Mouse (Mus musculus): Measurements from ENCODE around the gene Dnm3. TPM values are rescaled to one million over a fixed set of nuclear protein-coding genes. Genes with fewer than 3 reads are reported as not detected.

Gene Dnm3
- total and polyA plus RNA-seq, 3 experiments = 1.5 to 7.8 (median 5.9) TPM

DNA sequence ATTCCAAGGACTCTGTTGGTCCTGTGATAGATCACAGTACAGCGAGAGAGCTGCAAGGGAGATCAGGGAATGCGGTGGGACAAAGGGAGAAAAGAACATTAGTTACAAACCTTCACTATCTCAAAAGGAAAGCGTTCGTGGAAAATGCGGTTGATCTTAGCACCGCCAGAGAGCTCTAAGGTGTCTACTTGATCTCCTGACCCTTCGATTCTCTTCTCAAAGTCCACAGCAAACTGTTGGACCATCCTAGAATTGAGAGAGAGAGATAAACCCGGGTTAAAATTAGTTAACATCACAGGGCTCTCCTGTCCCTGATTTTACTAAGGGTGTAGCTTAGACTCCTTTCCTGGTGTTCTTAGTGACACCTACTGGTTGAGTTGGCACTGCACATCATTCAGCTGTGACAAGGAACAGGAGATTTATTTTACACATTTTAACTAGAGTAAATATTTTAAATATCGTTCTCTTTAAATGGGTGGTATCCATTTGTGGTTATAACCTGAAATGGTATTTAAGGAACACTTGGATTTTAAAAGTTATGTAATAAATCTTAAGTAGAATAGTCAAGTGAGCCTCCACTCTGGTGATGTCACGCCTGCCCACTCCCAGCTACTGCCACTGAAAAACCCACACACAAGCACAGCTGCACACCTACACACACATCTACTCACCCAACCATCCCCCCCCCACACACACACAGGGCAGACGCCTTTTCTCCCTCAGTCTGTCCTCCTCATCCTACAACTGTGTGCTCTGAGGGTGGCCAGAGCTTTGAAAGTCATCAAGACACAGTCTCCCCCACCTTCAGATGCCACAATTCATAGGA is 164.2 kb downstream of the Dnm3 start:
- peak overlapping the region; percentile 48; the same call in 1 of the 2 replicates for H3K9ac ChIP-seq (ENCODE audit: low read depth, low read length)
- 32% methylated on average over 11 of the region's 11 CpGs for WGBS
- intact Hi-C loops (cut with DNase I) = loop anchor here (1.0 to 5.0 kb wide), 2 partner anchors 313 to 336 kb away; partner anchors contain the start of gene 4930558K02Rik
- no peaks in the 10 kb centered on the region for H3K36me3 ChIP-seq (ENCODE audit: control insufficient read depth, insufficient read depth, low read length)
- no peaks in the 10 kb centered on the region for H3K27me3 ChIP-seq (ENCODE audit: control insufficient read depth, insufficient read depth, low read length)
- H3K4me3 ChIP-seq = no peak overlapping the region
- H3K4me1 ChIP-seq (ENCODE audit: control insufficient read depth, insufficient read depth, low read length) = no peaks in the 10 kb centered on the region; the same call in 1 of the 2 replicates
- DNase-seq = peak in 1 of 2 experiments; percentile 13
- H3K79me2 ChIP-seq (replicated peaks; ENCODE audit: control insufficient read depth, insufficient read depth, low read length) = no peaks in the 10 kb centered on the region
- TF ChIP-seq CTCF (IDR thresholded peaks at IDR 0.05) (peak; percentile 90), POLR2A (IDR thresholded peaks at IDR 0.05; ENCODE audit: insufficient read depth, low read depth, low read length) (no peak)
- H3K27ac ChIP-seq = peak overlapping the region; percentile 43

DNA sequence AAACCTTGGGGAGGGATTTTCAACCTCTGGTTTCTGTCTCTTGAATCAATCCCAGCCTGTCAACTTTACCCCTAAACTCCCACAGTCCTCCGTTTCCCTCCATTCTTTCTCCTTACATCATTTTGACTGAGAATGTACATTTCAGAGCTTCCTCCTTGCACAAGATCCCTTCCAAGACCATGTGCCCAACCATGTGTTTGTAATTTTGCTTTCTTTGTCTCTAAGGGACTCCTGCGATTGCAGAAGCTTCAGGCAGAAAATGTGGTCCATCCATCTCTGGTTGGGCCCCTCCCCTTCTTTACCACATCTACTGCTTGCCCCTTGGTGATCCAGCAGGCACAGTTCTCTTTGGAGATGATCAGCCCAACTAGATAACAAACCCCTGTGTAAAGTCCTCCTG is 165.2 kb downstream of the Dnm3 start:
- Histone ChIP-seq H3K27me3 (ENCODE audit: control insufficient read depth, insufficient read depth, low read length) (no peaks in the 10 kb centered on the region), H3K4me1 (ENCODE audit: control insufficient read depth, insufficient read depth, low read length) (no peaks in the 10 kb centered on the region; the same call in 1 of the 2 replicates), H3K4me3 (no peak overlapping the region), H3K36me3 (ENCODE audit: control insufficient read depth, insufficient read depth, low read length) (no peaks in the 10 kb centered on the region), H3K27ac (no peak overlapping the region), H3K9ac (ENCODE audit: low read depth, low read length) (no peak overlapping the region), H3K79me2 (replicated peaks; ENCODE audit: control insufficient read depth, insufficient read depth, low read length) (no peaks in the 10 kb centered on the region)
- intact Hi-C loops (cut with DNase I) = loop anchor here (1.0 to 5.0 kb wide), 2 partner anchors 312 to 335 kb away; partner anchors contain the start of gene 4930558K02Rik
- DNase-seq = no peak
- WGBS = 75% methylated on average over 2 of the region's 2 CpGs
- TF ChIP-seq POLR2A (IDR thresholded peaks at IDR 0.05; ENCODE audit: insufficient read depth, low read depth, low read length) (no peak), CTCF (IDR thresholded peaks at IDR 0.05) (no peak), EP300 (IDR thresholded peaks at IDR 0.05; ENCODE audit: insufficient read depth, low read depth, low read length) (no peak)

DNA sequence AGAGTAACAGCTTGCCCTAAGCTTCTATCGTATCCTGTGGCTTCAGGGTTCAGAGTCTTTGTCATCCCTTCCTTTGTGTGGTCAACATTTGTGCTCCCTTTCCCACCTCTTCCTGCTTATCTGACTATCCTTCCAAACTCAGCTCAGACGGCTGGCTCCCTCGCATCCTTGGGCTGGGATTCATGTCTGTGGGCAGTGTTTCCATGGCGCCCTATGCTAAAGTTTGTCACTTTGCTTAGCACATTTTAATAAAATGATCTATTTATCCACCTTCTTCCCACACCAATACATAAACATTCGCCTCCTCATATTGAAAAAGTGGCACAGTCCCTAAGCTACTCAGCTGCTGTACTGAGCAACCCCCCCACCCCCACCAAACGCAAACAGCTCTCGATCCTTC is 165.7 kb downstream of the Dnm3 start:
- H3K79me2 ChIP-seq (replicated peaks; ENCODE audit: control insufficient read depth, insufficient read depth, low read length) = no peaks in the 10 kb centered on the region
- TF ChIP-seq EP300 (IDR thresholded peaks at IDR 0.05; ENCODE audit: insufficient read depth, low read depth, low read length) (no peak), CTCF (IDR thresholded peaks at IDR 0.05) (no peak), POLR2A (IDR thresholded peaks at IDR 0.05; ENCODE audit: insufficient read depth, low read depth, low read length) (no peak)
- H3K4me1 ChIP-seq (ENCODE audit: control insufficient read depth, insufficient read depth, low read length) = no peaks in the 10 kb centered on the region; the same call in 1 of the 2 replicates
- intact Hi-C loops (cut with DNase I) = loop anchor here (5.0 kb wide), 1 partner anchor 335 kb away; the partner anchor contains the start of gene 4930558K02Rik
- H3K27ac ChIP-seq = no peak overlapping the region
- no peaks in the 10 kb centered on the region for H3K27me3 ChIP-seq (ENCODE audit: control insufficient read depth, insufficient read depth, low read length)
- DNase-seq = no peak
- no peaks in the 10 kb centered on the region for H3K36me3 ChIP-seq (ENCODE audit: control insufficient read depth, insufficient read depth, low read length)
- no peak overlapping the region for H3K9ac ChIP-seq (ENCODE audit: low read depth, low read length)
- H3K4me3 ChIP-seq = no peak overlapping the region
- WGBS = 77% methylated on average over 7 of the region's 7 CpGs

DNA sequence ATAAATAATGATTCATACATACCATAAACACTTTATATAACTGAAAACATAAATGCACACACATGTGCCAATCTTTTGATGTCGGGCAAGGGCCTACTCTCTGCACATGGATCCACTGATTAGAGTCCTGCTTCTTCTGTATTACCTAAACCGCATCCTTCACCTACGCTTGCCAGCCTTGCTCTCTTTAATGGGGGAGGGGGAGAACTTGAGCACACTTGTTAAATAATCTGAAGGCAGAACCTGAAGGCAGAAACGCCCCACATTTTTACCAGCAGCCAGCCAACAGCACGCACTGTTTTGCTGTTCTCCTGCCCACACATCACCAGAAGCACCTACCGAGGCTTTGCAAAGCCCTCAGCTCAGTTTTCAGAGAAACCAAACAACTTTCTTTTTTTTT is 172.6 kb downstream of the Dnm3 start:
- Histone ChIP-seq H3K27me3 (ENCODE audit: control insufficient read depth, insufficient read depth, low read length) (no peaks in the 10 kb centered on the region), H3K79me2 (replicated peaks; ENCODE audit: control insufficient read depth, insufficient read depth, low read length) (no peaks in the 10 kb centered on the region), H3K27ac (no peak overlapping the region), H3K4me3 (no peak overlapping the region), H3K9ac (ENCODE audit: low read depth, low read length) (no peak overlapping the region), H3K36me3 (ENCODE audit: control insufficient read depth, insufficient read depth, low read length) (no peaks in the 10 kb centered on the region), H3K4me1 (ENCODE audit: control insufficient read depth, insufficient read depth, low read length) (no peaks in the 10 kb centered on the region)
- DNase-seq = no peak
- 90% methylated on average over 6 of the region's 6 CpGs for WGBS
- intact Hi-C loops (cut with DNase I) = no loop called here
- no peak for TF ChIP-seq POLR2A (IDR thresholded peaks at IDR 0.05; ENCODE audit: insufficient read depth, low read depth, low read length)
- TF ChIP-seq CTCF (IDR thresholded peaks at IDR 0.05) = no peak
- TF ChIP-seq EP300 (IDR thresholded peaks at IDR 0.05; ENCODE audit: insufficient read depth, low read depth, low read length) = no peak

DNA sequence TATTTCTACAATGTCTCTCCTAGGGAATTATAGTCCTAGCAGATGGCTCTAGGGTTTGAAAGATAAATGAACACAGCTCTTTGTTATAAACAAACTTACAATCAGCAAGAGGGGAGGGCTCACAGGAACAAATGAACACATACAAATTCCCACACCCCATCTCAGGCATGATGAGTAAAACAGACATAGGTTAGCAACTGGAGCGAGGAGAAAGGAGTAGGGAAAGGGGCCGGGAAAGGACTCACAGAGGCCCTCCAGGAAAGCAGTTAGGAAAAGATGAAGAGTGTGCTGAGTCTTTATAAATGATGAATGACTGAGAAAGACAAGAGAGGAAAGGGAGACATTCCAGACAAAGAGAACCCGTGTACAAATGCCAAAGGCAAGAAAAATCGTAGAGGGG is 175.4 kb downstream of the Dnm3 start:
- Histone ChIP-seq H3K79me2 (replicated peaks; ENCODE audit: control insufficient read depth, insufficient read depth, low read length) (no peaks in the 10 kb centered on the region), H3K27me3 (ENCODE audit: control insufficient read depth, insufficient read depth, low read length) (no peaks in the 10 kb centered on the region), H3K4me1 (ENCODE audit: control insufficient read depth, insufficient read depth, low read length) (no peaks in the 10 kb centered on the region), H3K27ac (no peak overlapping the region), H3K9ac (ENCODE audit: low read depth, low read length) (no peak overlapping the region), H3K4me3 (no peak overlapping the region), H3K36me3 (ENCODE audit: control insufficient read depth, insufficient read depth, low read length) (no peaks in the 10 kb centered on the region)
- 61% methylated on average over 4 of the region's 4 CpGs for WGBS
- no peak for DNase-seq
- TF ChIP-seq CTCF (IDR thresholded peaks at IDR 0.05) (no peak), EP300 (IDR thresholded peaks at IDR 0.05; ENCODE audit: insufficient read depth, low read depth, low read length) (no peak), POLR2A (IDR thresholded peaks at IDR 0.05; ENCODE audit: insufficient read depth, low read depth, low read length) (no peak)
- intact Hi-C loops (cut with DNase I) = no loop called here

Data from heart, adult 2 months (tissue).